Mouse (Mus musculus): ENCODE data around the gene Vac14. TPM values are rescaled to one million over a fixed set of nuclear protein-coding genes. Genes with fewer than 3 reads are reported as not detected.
"Not testable (repeated sequence)": the region's sequence is repeated elsewhere in the genome, so short reads cannot be mapped to it uniquely, and the experiment has no call there.

Vac14 gene
- total RNA-seq, 2 experiments from 2014 or later = 29.9 to 30.0 TPM

DNA sequence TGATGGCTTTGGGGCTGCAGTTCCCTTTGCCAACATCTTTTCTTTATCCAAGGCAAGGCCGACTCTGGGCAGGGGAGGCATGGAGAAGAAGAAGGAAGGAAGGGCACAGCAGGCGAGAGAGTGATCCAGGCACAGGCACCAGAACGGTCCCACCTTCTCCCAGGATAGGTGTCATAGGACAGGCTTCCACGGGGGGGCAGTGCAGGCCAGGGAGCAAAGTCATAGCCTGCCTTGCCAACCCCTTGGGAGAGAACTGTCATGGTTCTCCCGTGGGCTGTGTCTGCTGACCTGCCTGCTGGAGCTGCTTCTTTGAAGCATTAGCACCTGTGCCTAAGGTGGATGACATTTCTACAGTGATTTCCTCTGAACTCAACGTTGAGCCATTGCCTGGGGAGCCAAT lies 27.7 kb downstream of the Vac14 start:
- DNase-seq (ENCODE audit: low spot score in 2 of 2) = peak; percentile 50 to 70

DNA sequence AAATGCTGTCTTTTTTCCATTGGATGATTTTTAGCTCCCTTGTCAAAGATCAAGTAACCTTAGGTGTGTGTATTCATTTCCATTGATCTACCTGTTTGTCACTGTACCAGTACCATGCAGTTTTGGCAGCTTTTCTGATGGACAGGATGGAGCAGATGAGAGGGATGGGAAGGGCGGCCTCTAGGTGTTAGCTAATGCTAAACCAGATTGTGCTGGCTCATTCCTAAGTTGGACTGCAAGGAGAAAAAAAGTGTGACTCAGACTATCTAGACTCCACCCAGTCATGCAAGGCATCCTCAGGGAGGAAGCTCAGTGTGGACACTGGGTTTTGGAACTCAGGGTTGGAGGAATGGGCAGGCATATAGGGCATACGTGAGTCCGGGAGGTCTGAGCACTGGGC lies 30.2 kb downstream of the Vac14 start:
- DNase-seq (ENCODE audit: low spot score in 2 of 2) = no peak

- DNase-seq (ENCODE audit: low spot score in 2 of 2) = no peak
Measured at GRCm38 (mm10) chr8:110649286-110649685, 30.9 kb downstream of the Vac14 start.

DNA sequence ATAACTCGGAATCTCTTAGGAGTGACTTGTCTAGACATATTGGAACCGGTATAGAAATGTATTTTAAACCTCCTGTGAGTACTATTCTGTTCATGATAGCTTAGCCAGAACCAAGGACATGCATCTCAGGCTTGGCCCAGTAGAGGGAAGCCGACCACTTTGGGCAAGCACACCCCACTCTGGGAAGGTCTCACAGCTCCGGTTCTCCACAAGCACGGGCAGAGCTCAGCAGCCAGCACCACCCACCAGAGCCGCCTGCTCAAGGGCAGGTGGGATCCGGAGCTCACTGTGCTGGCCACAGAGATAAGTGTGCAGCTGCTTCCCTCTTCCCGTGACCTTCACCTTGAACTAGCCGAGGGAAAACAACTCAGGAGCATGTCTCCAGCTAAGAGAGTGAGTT lies 32.5 kb downstream of the Vac14 start:
- no peak for DNase-seq (ENCODE audit: low spot score in 2 of 2)

DNA sequence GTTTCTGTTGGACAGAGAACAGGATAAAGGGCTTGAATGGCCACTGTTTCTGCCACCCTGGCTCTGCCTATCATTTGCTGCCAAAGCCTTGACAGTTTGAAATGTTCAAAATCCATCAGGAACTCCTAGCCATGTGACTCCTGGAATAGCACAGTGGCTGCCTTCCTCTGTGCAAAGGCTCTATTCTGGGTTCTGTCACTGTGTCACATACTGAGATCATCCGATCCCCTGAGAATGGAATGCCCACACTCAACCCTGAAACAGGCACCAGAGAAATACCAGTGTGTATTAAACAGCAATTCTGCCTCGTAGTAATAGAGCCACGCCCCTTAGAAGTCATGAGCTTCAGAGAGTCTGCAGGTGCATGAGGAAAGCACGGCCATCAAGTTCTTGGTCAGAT lies 33.5 kb downstream of the Vac14 start:
- DNase-seq (ENCODE audit: low spot score in 2 of 2) = no peak

DNA sequence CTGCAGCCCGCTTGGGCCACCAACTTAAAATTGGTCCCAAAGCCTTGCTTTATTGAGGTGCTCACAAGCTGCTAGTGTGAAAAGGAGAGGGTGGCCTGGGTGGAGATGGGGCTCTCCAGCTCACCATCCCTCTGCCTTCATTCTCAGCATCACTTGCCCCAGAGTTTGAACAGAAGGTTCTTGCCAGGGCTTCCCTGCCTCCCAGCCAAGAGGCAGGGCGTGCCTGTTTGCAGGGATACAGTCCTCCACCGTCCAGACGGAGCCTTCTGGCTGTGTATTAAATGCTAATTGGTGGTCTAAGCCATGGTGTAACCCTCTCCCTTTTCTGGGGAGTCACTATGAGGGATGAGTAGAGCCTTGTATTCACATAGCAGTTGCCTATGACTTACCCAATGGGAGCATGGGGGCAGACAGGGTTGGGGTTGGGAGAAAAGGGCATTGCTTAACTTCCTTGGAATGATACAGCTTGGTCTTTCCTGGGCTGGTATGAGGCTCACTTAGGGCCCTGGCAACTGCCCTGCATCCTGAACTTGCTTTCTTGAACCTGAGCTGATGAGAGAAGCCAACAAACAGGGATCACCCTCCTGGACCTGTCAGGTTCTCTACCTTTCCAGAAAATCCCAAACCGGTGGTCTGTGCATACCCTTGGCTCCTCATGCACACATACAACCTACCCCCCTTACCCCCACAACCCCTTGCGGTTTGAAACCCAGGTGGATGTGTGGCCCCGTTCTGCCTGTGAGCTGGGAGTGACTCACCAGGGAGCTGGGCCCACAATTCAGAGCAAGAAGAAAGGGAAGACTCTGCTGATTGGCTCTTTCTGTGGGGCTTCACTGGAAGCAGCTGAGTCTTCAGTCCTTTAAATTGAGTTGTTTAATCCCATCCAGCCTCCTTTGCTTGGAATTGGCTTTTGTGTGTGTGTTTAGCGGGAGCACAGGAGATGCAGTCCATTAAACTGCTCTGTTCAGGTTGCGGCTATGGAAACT lies 36.0 kb downstream of the Vac14 start:
- DNase-seq (ENCODE audit: low spot score in 2 of 2) = no peak

- DNase-seq (ENCODE audit: low spot score in 2 of 2) = no peak
Measured at GRCm38 (mm10) chr8:110655827-110656226, 37.4 kb downstream of the Vac14 start.

DNA sequence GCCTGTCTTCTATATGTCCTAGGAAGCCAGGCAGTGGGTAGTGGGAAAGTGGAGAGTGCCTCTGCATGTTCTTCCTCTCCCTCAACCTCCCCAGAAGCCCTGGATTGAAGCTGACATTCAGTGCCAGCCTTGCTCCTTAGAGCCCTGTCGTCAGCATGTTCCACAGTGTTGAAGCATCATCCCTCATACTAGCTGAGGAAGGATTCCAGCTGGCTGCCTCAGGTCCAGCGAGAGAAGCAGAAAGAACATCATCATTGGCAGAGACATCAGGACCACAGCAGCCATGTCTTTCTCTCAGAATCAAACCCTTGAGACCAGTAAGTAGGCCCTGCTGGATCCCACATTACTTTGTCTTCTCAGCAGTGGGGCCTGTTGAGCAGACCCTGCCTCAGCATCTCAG lies 39.3 kb downstream of the Vac14 start:
- DNase-seq (ENCODE audit: low spot score in 2 of 2) = no peak

DNA sequence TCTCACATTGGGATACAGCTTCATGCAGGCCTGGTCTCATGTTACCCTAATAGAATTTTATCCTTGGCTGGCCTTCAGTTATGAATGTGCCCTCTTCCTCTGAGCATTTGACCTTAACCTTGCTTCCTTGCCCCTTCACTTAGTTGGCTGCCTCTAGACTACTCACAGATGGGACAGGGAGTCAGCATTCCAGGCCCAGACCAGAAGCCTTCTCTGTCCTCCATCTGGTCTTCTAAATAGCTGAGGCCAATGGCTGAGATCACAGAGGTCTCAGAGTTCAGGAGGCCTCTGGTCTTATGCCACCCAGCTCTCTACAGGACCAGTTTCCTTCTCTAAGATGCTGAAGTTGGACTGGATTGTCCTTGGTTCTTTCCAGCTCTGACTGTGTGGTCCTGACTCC lies 41.7 kb downstream of the Vac14 start:
- DNase-seq (ENCODE audit: low spot score in 2 of 2) = no peak

GRCm38 (mm10) chr8:110662545-110662944 lies 44.2 kb downstream of the Vac14 start:
- no peak for DNase-seq (ENCODE audit: low spot score in 2 of 2)

DNA sequence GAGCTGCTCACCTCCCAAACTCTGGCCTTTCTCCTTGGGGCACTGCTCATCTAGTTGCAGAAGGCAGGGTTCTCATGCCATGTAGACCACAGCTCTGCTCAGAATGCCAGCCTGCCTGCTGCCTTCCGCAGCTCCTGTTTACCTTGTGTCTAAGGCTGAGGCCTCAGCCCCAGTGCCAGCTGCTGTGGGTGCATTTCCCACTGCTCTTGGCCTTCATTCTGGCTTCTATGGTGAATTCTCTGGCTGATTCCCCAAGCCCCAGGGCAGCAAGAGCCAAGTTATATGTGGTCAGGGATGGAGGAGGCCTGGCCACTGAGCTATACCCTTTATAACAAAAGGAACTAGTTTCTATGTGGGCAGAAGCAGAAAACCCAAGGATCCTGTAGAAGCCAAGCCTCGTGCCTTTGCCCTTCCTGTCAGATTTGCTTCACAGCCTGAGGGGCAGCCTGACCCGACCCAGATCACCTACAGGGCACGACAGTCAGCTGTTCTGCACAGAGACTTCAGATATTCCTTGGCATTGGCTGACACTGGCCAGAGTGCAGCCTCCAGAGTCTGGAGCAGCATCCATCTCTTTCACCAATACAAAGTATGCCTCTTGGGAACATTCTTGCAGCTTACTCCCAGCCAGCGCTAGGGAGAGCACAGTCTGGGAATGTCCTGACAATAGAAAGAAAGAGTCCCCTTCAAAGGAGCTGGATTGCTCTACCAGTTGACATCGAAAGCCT lies 44.8 kb downstream of the Vac14 start:
- DNase-seq (ENCODE audit: low spot score in 2 of 2) = no peak

GRCm38 (mm10) chr8:110664202-110664896 lies 46.0 kb downstream of the Vac14 start:
- no peak for DNase-seq (ENCODE audit: low spot score in 2 of 2)

DNA sequence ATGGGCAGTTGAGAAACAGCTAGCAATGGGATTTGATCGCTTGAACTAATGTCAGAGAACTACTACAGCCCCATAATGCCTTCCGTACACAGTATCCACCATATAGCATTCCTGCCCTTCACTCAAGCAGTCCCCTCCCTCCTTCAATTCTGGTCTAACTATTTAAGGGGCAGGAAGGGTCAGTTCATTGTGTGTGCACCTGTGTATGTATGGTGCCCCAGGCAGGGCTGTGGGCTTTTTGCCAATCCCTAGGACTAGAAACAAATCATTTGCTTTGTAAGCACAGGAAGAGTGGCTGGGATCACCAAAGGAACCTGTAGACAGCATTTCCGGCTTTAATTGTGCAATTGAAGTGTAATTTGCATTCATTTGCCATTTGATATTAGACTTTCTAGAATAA lies 46.6 kb downstream of the Vac14 start:
- no peak for DNase-seq (ENCODE audit: low spot score in 2 of 2)

GRCm38 (mm10) chr8:110667590-110668177 lies 49.3 kb downstream of the Vac14 start:
- not testable (repeated sequence) for DNase-seq (ENCODE audit: low spot score in 2 of 2)

DNA sequence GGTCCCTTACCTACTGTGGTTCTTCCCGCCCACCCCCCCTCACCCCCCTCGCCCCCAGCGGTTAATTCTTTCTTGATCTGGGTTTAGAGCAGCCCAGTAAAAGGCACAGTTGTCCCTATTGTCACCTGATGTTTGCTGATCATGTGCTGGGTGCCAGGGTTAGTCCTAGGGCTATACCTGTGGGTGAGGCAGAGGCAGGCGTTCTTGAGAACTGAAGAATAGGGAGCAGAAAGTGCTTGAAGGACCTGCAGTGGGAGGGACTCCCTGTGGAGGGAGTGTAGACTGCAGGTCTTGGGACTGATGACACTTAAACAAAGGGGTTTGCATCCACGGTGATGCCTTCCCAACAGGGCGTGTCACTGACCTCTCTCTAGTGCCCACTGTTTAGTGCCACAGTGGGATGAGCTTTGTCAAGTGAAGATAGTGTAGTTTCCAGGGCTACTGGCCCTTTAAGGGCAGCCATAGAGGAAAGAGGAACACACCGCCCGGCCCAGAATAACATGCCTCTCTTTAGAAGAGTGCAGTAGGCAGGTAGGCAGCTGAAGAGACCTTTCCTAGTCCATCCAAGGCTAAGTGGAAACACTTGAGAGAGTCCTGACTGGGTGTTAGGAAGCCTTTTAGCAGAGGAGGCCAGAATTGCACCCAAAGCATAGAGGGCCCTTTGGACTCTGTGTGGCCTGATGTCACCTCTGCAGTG lies 51.7 kb downstream of the Vac14 start:
- no peak for DNase-seq (ENCODE audit: low spot score in 2 of 2)

GRCm38 (mm10) chr8:110671309-110671708 lies 52.9 kb downstream of the Vac14 start:
- no peak for DNase-seq (ENCODE audit: low spot score in 2 of 2)

GRCm38 (mm10) chr8:110672133-110672532 lies 53.7 kb downstream of the Vac14 start:
- DNase-seq (ENCODE audit: low spot score in 2 of 2) = no peak

DNA sequence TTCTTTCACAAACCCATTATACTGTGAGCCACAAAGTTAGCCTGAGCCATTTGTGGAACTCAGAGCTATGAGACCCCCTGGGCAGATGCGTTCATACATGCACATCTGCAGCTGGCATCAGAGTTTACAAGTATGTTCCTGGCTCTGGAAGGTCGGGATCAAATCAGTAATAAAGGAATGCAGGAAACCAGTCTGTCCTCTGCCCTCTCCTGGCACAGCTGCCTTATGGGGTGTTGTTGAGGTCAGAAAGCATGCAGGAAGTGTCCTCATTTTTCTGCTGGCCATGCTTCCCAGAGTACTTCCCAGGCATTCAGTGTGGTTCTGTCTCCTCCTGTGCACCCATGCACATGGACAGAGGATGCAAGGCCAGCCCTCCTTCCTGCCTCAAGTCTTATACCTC lies 54.8 kb downstream of the Vac14 start:
- no peak for DNase-seq (ENCODE audit: low spot score in 2 of 2)

GRCm38 (mm10) chr8:110674589-110674988 lies 56.2 kb downstream of the Vac14 start:
- no peak for DNase-seq (ENCODE audit: low spot score in 2 of 2)

DNA sequence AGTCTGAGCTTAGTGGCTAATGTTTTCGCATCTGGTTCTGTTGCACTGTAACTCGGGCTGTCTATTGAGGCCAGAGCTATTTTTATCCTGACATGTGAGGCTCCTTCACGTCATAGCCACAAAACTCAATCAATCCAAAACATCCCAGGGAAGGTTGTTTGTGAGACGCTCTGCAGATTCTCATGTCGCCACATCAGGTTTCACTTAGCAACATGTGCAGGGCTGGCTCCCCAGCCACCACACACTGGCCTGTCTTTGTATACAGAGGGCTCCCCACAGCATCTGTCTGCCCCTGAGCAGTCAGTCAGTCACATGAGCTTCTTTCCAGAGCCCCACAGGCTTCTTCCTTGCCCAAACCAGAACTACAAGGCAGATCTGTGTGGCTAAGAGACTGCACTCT lies 58.3 kb downstream of the Vac14 start:
- no peak for DNase-seq (ENCODE audit: low spot score in 2 of 2)

GRCm38 (mm10) chr8:110677174-110677660 lies 58.8 kb downstream of the Vac14 start:
- no peak for DNase-seq (ENCODE audit: low spot score in 2 of 2)
